Mouse (Mus musculus): Measurements from ENCODE around the gene Akap2. TPM values are rescaled to one million over a fixed set of nuclear protein-coding genes. Genes with fewer than 3 reads are reported as not detected.

Akap2 gene
- polyA plus RNA-seq, 1 experiment from 2014 or later = 11.4 TPM

GRCm38 (mm10) chr4:57722296-57722695 is 4.8 kb downstream of the Akap2 start:
- TF ChIP-seq EP300 (optimal IDR thresholded peaks at IDR 0.05) (no peak), CTCF (IDR thresholded peaks at IDR 0.05; ENCODE audit: low read depth) (no peak)
- H3K36me3 ChIP-seq (ENCODE audit: control insufficient read depth, insufficient read depth, low read length) = no peaks in the 10 kb centered on the region; the same call in 1 of the 2 replicates
- ATAC-seq (ENCODE audit: low FRiP score, low TSS enrichment) (no peak), DNase-seq (ENCODE audit: low spot score) (no peak)
- no peaks in the 10 kb centered on the region for H3K4me1 ChIP-seq (replicated peaks; ENCODE audit: control insufficient read depth, insufficient read depth)
- H3K9me3 ChIP-seq (ENCODE audit: control insufficient read depth, low read length) = no peaks in the 10 kb centered on the region
- H3K4me2 ChIP-seq (replicated peaks; ENCODE audit: low read depth) = no peak overlapping the region
- no peak overlapping the region for H3K4me3 ChIP-seq (ENCODE audit: low read depth, low read length)
- no peak overlapping the region for H3K9ac ChIP-seq (ENCODE audit: low read length)
- no peaks in the 10 kb centered on the region for H3K27me3 ChIP-seq (ENCODE audit: control insufficient read depth, insufficient read depth, low read length)
- H3K27ac ChIP-seq (replicated peaks) = no peak overlapping the region
- 83% methylated on average over 4 of the region's 4 CpGs for WGBS

- H3K9ac ChIP-seq (ENCODE audit: low read length) = no peak overlapping the region
- H3K36me3 ChIP-seq (ENCODE audit: control insufficient read depth, insufficient read depth, low read length) = no peaks in the 10 kb centered on the region; the same call in 1 of the 2 replicates
- DNase-seq (ENCODE audit: low spot score) = no peak
- no peak overlapping the region for H3K27ac ChIP-seq (replicated peaks)
- no peaks in the 10 kb centered on the region for H3K27me3 ChIP-seq (ENCODE audit: control insufficient read depth, insufficient read depth, low read length)
- TF ChIP-seq CTCF (IDR thresholded peaks at IDR 0.05; ENCODE audit: low read depth) = peak; percentile 64
- TF ChIP-seq EP300 (optimal IDR thresholded peaks at IDR 0.05) = no peak
- H3K4me1 ChIP-seq (replicated peaks; ENCODE audit: control insufficient read depth, insufficient read depth) = no peaks in the 10 kb centered on the region
- WGBS = 60% methylated on average over 2 of the region's 2 CpGs
- H3K9me3 ChIP-seq (ENCODE audit: control insufficient read depth, low read length) = no peaks in the 10 kb centered on the region
- no peak for ATAC-seq (ENCODE audit: low FRiP score, low TSS enrichment)
- no peak overlapping the region for H3K4me2 ChIP-seq (replicated peaks; ENCODE audit: low read depth)
- H3K4me3 ChIP-seq (ENCODE audit: low read depth, low read length) = no peak overlapping the region
These were observed 6.2 kb downstream of the Akap2 start for GRCm38 (mm10) chr4:57723659-57724058.

GRCm38 (mm10) chr4:57725569-57725968 is 8.1 kb downstream of the Akap2 start:
- Histone ChIP-seq H3K9me3 (ENCODE audit: control insufficient read depth, low read length) (no peaks in the 10 kb centered on the region), H3K4me1 (replicated peaks; ENCODE audit: control insufficient read depth, insufficient read depth) (no peaks in the 10 kb centered on the region), H3K4me3 (ENCODE audit: low read depth, low read length) (no peak overlapping the region), H3K9ac (ENCODE audit: low read length) (no peak overlapping the region), H3K27me3 (ENCODE audit: control insufficient read depth, insufficient read depth, low read length) (no peaks in the 10 kb centered on the region), H3K36me3 (ENCODE audit: control insufficient read depth, insufficient read depth, low read length) (no peaks in the 10 kb centered on the region; the same call in 1 of the 2 replicates), H3K27ac (replicated peaks) (no peak overlapping the region), H3K4me2 (replicated peaks; ENCODE audit: low read depth) (no peak overlapping the region)
- DNase-seq (ENCODE audit: low spot score) (no peak), ATAC-seq (ENCODE audit: low FRiP score, low TSS enrichment) (no peak)
- TF ChIP-seq EP300 (optimal IDR thresholded peaks at IDR 0.05) (no peak), CTCF (IDR thresholded peaks at IDR 0.05; ENCODE audit: low read depth) (no peak)
- WGBS = 88% methylated on average over 1 of the region's 1 CpGs

GRCm38 (mm10) chr4:57728611-57729183 is 11.2 kb downstream of the Akap2 start:
- H3K4me1 ChIP-seq (replicated peaks; ENCODE audit: control insufficient read depth, insufficient read depth) = no peaks in the 10 kb centered on the region
- WGBS = 81% methylated on average over 4 of the region's 4 CpGs
- no peak overlapping the region for H3K9ac ChIP-seq (ENCODE audit: low read length)
- DNase-seq (ENCODE audit: low spot score) = no peak
- H3K9me3 ChIP-seq (ENCODE audit: control insufficient read depth, low read length) = no peaks in the 10 kb centered on the region
- no peak overlapping the region for H3K4me3 ChIP-seq (ENCODE audit: low read depth, low read length)
- ATAC-seq (ENCODE audit: low FRiP score, low TSS enrichment) = no peak
- H3K36me3 ChIP-seq (ENCODE audit: control insufficient read depth, insufficient read depth, low read length) = no peaks in the 10 kb centered on the region; the same call in 1 of the 2 replicates
- no peak overlapping the region for H3K4me2 ChIP-seq (replicated peaks; ENCODE audit: low read depth)
- H3K27me3 ChIP-seq (ENCODE audit: control insufficient read depth, insufficient read depth, low read length) = no peaks in the 10 kb centered on the region
- TF ChIP-seq CTCF (IDR thresholded peaks at IDR 0.05; ENCODE audit: low read depth) (no peak), EP300 (optimal IDR thresholded peaks at IDR 0.05) (no peak)
- no peak overlapping the region for H3K27ac ChIP-seq (replicated peaks)

GRCm38 (mm10) chr4:57730047-57730446 is 12.6 kb downstream of the Akap2 start:
- Histone ChIP-seq H3K27me3 (ENCODE audit: control insufficient read depth, insufficient read depth, low read length) (no peaks in the 10 kb centered on the region), H3K9me3 (ENCODE audit: control insufficient read depth, low read length) (no peaks in the 10 kb centered on the region), H3K27ac (replicated peaks) (no peak overlapping the region), H3K4me3 (ENCODE audit: low read depth, low read length) (no peak overlapping the region), H3K4me2 (replicated peaks; ENCODE audit: low read depth) (no peak overlapping the region), H3K9ac (ENCODE audit: low read length) (no peak overlapping the region), H3K36me3 (ENCODE audit: control insufficient read depth, insufficient read depth, low read length) (no peaks in the 10 kb centered on the region; the same call in 1 of the 2 replicates), H3K4me1 (replicated peaks; ENCODE audit: control insufficient read depth, insufficient read depth) (no peaks in the 10 kb centered on the region)
- TF ChIP-seq EP300 (optimal IDR thresholded peaks at IDR 0.05) (no peak), CTCF (IDR thresholded peaks at IDR 0.05; ENCODE audit: low read depth) (no peak)
- DNase-seq (ENCODE audit: low spot score) (no peak), ATAC-seq (ENCODE audit: low FRiP score, low TSS enrichment) (no peak)
- 85% methylated on average over 6 of the region's 6 CpGs for WGBS

GRCm38 (mm10) chr4:57730801-57731598 is 13.5 kb downstream of the Akap2 start:
- Histone ChIP-seq H3K27me3 (ENCODE audit: control insufficient read depth, insufficient read depth, low read length) (no peaks in the 10 kb centered on the region), H3K4me1 (replicated peaks; ENCODE audit: control insufficient read depth, insufficient read depth) (no peaks in the 10 kb centered on the region), H3K27ac (replicated peaks) (no peak overlapping the region), H3K36me3 (ENCODE audit: control insufficient read depth, insufficient read depth, low read length) (no peaks in the 10 kb centered on the region), H3K9me3 (ENCODE audit: control insufficient read depth, low read length) (no peaks in the 10 kb centered on the region), H3K9ac (ENCODE audit: low read length) (no peak overlapping the region), H3K4me3 (ENCODE audit: low read depth, low read length) (no peak overlapping the region), H3K4me2 (replicated peaks; ENCODE audit: low read depth) (no peak overlapping the region)
- 69% methylated on average over 11 of the region's 11 CpGs for WGBS
- no peak for DNase-seq (ENCODE audit: low spot score)
- no peak for TF ChIP-seq CTCF (IDR thresholded peaks at IDR 0.05; ENCODE audit: low read depth)
- TF ChIP-seq EP300 (optimal IDR thresholded peaks at IDR 0.05) = no peak
- no peak for ATAC-seq (ENCODE audit: low FRiP score, low TSS enrichment)

All from stomach, postnatal 0 days (tissue).